Mouse (Mus musculus) small intestine, adult 2 months (tissue): ENCODE measurements around the gene Cuedc1.

ENCODE experiments used
- CTCF ChIP-seq: fragments of 200-500 bp; IDR thresholded peaks from 2 replicates; pipeline ENCODE4 v1.5.1; 2012; ENCODE audit warnings: low read depth, mild to moderate bottlenecking, control low read depth, inconsistent platforms, low read length, moderate library complexity, mixed read lengths; ENCODE audit not compliant: insufficient replicate concordance, insufficient read length; ENCODE audit errors: extremely low read depth
- POLR2A ChIP-seq: fragments of 200-500 bp; IDR thresholded peaks from 2 replicates; pipeline ENCODE4 v1.6.1; 2012; ENCODE audit warnings: low read depth, mild to moderate bottlenecking, control low read depth, inconsistent platforms, low read length, moderate library complexity

- no peak for TF ChIP-seq POLR2A
- TF ChIP-seq CTCF = no peak
Measured at GRCm38 (mm10) chr11:88197153-88197576, 99.3 kb downstream of the Cuedc1 start.
